Mouse (Mus musculus) bone marrow, adult 2 months (tissue): ENCODE measurements around the gene Mnd1.

Experiments used
- CTCF ChIP-seq: fragments of 200-500 bp; IDR thresholded peaks from 2 replicates; pipeline ENCODE4 v1.5.1; 2011; ENCODE audit warnings: low read length, control low read depth; ENCODE audit not compliant: control insufficient read depth, insufficient read depth
- POLR2A ChIP-seq: fragments of 200-500 bp; IDR thresholded peaks from 2 replicates; pipeline ENCODE4 v1.6.1; 2011; ENCODE audit warnings: low read depth, mild to moderate bottlenecking, control low read depth, low read length, borderline replicate concordance; ENCODE audit not compliant: control insufficient read depth

GRCm38 (mm10) chr3:84086337-84086736 lies 69.2 kb downstream of the Mnd1 start:
- TF ChIP-seq CTCF (no peak), POLR2A (no peak)
